Mouse (Mus musculus): ENCODE data around the gene Hyal6. TPM values are rescaled to one million over a fixed set of nuclear protein-coding genes. Genes with fewer than 3 reads are reported as not detected.

The Hyal6 gene
- 0.01 TPM in 1 of 2 replicates, not detected in the other for polyA plus RNA-seq (2012; rRNA removed)

GRCm38 (mm10) chr6:24732945-24733344, at the start of gene Hyal6:
Gene Hyal6, plus strand, starts transcription at chr6:24733245.
- no peak for DNase-seq (ENCODE audit: low spot score)

GRCm38 (mm10) chr6:24687871-24688270, 45.2 kb upstream of the Hyal6 start:
- DNase-seq (ENCODE audit: low spot score): no peak

- no peak for DNase-seq (ENCODE audit: low spot score)
These were observed 38.3 kb upstream of the Hyal6 start for GRCm38 (mm10) chr6:24694455-24695410.

- DNase-seq (ENCODE audit: low spot score): no peak
These were observed 36.9 kb upstream of the Hyal6 start for GRCm38 (mm10) chr6:24696117-24696516.

GRCm38 (mm10) chr6:24697216-24697615, 35.8 kb upstream of the Hyal6 start:
- DNase-seq (ENCODE audit: low spot score): no peak

GRCm38 (mm10) chr6:24707090-24707489, 26.0 kb upstream of the Hyal6 start:
- DNase-seq (ENCODE audit: low spot score): no peak

- no peak for DNase-seq (ENCODE audit: low spot score)
These were observed 25.5 kb upstream of the Hyal6 start for GRCm38 (mm10) chr6:24707499-24707898.

GRCm38 (mm10) chr6:24721317-24722099, 11.5 kb upstream of the Hyal6 start:
- no peak for DNase-seq (ENCODE audit: low spot score)

- no peak for DNase-seq (ENCODE audit: low spot score)
These were observed 4.9 kb upstream of the Hyal6 start for GRCm38 (mm10) chr6:24728130-24728529.

- no peak for DNase-seq (ENCODE audit: low spot score)
These were observed 1.5 kb downstream of the Hyal6 start for GRCm38 (mm10) chr6:24734565-24734964.

- no peak for DNase-seq (ENCODE audit: low spot score)
These were observed 15.0 kb downstream of the Hyal6 start, which contains the start of gene Hyal4 for GRCm38 (mm10) chr6:24748029-24748428. Gene Hyal4, plus strand, starts transcription at chr6:24748329.

- no peak for DNase-seq (ENCODE audit: low spot score)
These were observed 26.2 kb downstream of the Hyal6 start for GRCm38 (mm10) chr6:24759281-24759680.

GRCm38 (mm10) chr6:24766261-24766660, 33.2 kb downstream of the Hyal6 start:
- no peak for DNase-seq (ENCODE audit: low spot score)

GRCm38 (mm10) chr6:24779182-24779581, 46.1 kb downstream of the Hyal6 start:
- DNase-seq (ENCODE audit: low spot score): no peak

- DNase-seq (ENCODE audit: low spot score): no peak
These were observed 57.8 kb downstream of the Hyal6 start, which contains the start of gene Spam1 for GRCm38 (mm10) chr6:24790888-24791287. Gene Spam1, plus strand, starts transcription at chr6:24791188.

Other genes starting within 250 kb of the Hyal6 start
- 0.06 and 0.12 TPM in 2 replicates for gene Iqub, start 218.2 kb upstream of the Hyal6 start, polyA plus RNA-seq (2012; rRNA removed)
- gene Ndufa5, start 205.2 kb upstream of the Hyal6 start, polyA plus RNA-seq (2012; rRNA removed): 32.5 and 59.8 TPM in 2 replicates
- 0.21 and 0.26 TPM in 2 replicates for gene Asb15, start 205.1 kb upstream of the Hyal6 start, polyA plus RNA-seq (2012; rRNA removed)
- 0.03 TPM in 1 of 2 replicates, not detected in the other for gene Lmod2, start 135.5 kb upstream of the Hyal6 start, polyA plus RNA-seq (2012; rRNA removed)
- 47.4 and 53.8 TPM in 2 replicates for gene Wasl, start 68.2 kb upstream of the Hyal6 start, polyA plus RNA-seq (2012; rRNA removed)
- gene Hyal4, start 15.1 kb downstream of the Hyal6 start, polyA plus RNA-seq (2012; rRNA removed): 0.01 TPM in 1 of 2 replicates, not detected in the other
- gene Spam1, start 57.9 kb downstream of the Hyal6 start, polyA plus RNA-seq (2012; rRNA removed): not detected in 2 replicates
- gene Hyal5, start 124.8 kb downstream of the Hyal6 start, polyA plus RNA-seq (2012; rRNA removed): 0.31 and 0.56 TPM in 2 replicates
- gene Tmem229a, start 223.1 kb downstream of the Hyal6 start, polyA plus RNA-seq (2012; rRNA removed): 9.3 and 12.0 TPM in 2 replicates

Measured in urinary bladder, adult 2 months (tissue).